Mouse (Mus musculus): Measurements from ENCODE around the gene Tnnt1.
"Not testable (repeated sequence)": the region's sequence is repeated elsewhere in the genome, so short reads cannot be mapped to it uniquely, and the experiment has no call there.

The Tnnt1 gene

GRCm38 (mm10) chr7:4516332-4517050, at the start of gene Tnnt1:
Tnnt1 (minus strand) TSS chr7:4516382.
- DNase-seq: no peak

- no peak for DNase-seq
These were observed 46.5 kb upstream of the Tnnt1 start for GRCm38 (mm10) chr7:4562660-4563059.

DNA sequence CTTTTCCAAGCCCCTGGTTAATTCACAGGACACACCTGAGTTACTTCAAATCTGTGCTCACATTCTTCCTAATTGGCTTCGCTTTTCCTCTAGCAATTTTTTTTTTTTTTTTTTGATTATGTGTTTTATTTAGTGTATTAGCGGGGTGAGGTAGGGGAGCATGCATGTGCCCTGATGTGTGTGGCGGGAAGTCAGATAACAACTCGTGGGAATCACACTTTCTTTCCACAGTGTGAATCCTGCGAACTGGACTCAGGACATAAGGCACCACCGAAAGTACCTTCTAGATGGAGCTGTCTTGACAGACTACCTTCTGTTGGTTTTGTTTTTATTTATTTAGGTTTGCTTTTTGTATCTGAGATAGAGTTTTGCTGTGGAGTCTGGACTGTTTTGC, 41.0 kb upstream of the Tnnt1 start:
- no peak for DNase-seq

GRCm38 (mm10) chr7:4556256-4557166, 40.3 kb upstream of the Tnnt1 start:
- peak; percentile 83 for DNase-seq

DNA sequence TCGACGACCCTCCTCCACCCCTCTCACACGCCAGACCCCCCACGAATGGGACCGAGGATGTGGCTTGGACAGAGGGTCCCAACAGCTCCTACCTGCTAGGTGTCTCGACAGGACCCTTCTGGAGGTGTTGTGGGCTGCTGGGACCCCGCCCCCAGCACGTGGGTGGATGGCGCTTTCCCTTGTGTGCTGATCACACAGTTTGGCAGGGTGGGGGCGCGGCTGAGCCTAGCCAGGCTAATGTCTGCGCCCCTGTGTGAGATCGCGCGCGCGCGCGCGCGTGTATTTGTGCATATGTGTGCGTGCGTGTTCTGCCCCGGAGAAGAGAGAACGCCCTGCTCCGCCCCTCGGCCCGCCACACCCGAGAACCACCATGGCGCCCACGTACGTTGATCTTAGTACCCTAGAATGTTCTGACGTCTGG, 31.0 kb upstream of the Tnnt1 start, which contains the start of gene Syt5:
TSS of gene Syt5 (minus strand) at position 321 of the 421 bp plus-strand sequence.
- DNase-seq: peak; percentile 78

DNA sequence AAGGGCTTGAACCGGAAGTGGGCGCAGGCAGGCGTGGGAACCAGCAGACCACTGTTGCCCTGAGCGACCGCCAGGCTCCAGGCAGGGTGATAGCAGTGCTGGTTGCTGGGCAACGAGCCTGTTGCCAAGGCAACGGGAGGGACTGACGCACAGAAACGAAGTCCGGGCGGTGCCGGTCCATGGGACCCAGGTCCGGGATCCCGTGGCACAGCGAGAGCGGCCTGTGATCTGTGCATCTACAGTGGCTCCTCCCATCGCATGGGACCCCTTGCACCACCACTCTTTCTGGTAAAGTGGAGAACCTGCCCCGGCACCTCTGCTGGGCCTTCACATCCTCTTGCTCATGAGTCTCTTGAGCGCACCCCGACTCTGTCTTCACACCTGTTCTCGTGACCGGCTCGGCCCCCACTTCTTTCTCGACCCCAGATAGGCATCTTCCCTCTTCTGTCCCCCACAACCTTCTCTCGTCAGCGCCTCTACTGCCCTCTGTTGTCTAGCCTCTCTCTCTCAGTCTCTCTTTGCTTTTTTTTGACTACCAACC, 30.5 kb upstream of the Tnnt1 start:
- peak; percentile 95 for DNase-seq

GRCm38 (mm10) chr7:4546050-4546449, 29.9 kb upstream of the Tnnt1 start:
- DNase-seq: peak; percentile 24

- no peak for DNase-seq
These were observed 25.8 kb upstream of the Tnnt1 start for GRCm38 (mm10) chr7:4542013-4542412.

- no peak for DNase-seq
These were observed 25.2 kb upstream of the Tnnt1 start for GRCm38 (mm10) chr7:4541344-4541743.

DNA sequence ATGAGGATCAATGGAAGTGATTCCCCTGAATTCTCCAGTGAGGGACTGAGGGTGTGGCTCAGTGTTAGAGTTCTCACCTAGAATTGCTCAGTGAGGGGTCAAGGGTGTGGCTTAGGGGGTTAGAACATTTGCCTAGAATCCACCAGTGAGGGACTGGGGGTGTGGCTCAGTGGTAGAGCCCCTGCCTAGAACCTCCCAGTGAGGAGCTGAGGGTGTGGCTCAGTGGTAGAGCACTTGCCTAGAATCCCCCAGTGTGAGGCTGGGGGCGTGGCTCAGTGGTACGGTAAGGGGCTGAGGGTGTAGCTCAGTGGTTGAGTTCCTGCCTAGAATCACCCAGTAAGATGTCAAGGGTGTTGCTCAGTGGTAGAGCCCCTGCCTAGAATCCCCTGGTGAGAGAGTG, 22.8 kb upstream of the Tnnt1 start:
- DNase-seq: no peak

DNA sequence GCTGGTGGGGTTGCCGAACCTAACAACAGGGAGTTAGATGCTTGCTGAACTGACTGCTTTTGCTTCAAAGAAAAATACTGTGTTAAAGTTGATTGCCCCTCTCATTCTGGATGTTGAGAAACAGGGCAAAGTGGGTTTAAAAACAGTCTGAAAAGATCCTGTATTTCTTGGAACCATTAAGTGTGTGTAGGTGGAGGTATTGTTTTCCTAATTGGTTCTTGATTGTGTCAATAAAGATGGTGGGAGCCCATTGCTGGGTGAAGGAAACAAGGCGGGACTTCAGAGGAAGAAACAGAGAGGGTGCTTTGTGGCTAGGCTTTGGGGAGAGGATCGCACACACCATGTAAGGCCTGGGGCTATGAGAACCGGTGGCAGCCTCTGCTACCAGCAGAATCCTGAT, 21.0 kb upstream of the Tnnt1 start:
- DNase-seq: no peak

DNA sequence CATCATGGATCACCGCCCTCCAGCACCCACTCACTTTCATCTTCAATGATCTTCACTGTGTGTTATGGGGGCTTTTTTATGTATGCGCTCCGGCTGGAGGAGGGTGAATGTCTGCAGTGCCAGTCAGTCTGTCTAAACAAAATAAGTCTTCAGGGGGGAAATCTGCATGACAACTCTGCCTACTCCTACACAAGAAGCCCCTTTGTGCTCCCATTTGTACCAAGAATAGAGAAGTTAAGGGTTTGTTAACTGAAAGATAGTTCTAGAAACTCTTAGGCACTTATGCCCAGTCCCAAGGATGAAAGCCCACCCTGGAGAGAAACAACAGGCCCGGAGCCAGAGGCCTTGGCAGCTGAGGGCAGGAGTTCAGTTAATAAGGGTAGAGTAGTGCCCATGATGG, 20.2 kb upstream of the Tnnt1 start:
- DNase-seq: no peak

DNA sequence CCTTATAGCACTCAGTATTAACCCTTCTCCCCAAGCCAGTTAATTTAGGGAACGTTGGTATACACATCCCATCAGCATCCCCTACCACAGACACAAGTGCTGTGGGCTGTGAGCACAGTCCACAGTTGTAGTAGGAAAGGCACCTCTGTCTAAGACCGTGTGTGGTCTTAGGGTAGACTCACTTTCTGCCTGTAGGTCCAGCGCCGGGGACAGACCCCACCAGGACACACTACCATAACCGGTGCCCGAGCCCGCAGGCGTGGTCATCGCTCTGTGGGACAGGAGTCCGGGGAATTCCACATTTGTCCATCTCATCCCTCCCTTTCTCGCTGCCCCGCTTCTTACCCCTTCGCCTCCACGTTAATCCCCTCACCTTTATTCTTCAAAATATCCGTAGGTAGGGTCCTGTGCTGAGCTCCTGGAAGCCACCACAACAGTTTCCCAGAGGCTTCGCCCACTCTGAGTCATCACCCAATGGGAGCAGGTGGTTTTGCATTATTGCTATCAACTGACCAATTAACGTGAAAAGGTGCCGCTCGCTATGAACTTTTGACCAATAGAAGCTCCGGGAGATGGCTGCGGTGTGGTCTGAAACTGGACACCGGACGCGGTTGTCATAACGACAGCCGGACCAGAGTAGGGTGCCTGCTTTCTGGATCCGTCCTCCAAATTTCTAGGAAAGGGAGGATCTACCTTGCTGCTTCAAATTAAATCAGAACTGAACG, 16.0 kb upstream of the Tnnt1 start, which contains the start of gene Dnaaf3:
TSS of gene Dnaaf3 (minus strand) at position 449 of the 725 bp plus-strand sequence.
- no peak for DNase-seq

GRCm38 (mm10) chr7:4530166-4530565, 14.0 kb upstream of the Tnnt1 start:
- not testable (repeated sequence) for DNase-seq

DNA sequence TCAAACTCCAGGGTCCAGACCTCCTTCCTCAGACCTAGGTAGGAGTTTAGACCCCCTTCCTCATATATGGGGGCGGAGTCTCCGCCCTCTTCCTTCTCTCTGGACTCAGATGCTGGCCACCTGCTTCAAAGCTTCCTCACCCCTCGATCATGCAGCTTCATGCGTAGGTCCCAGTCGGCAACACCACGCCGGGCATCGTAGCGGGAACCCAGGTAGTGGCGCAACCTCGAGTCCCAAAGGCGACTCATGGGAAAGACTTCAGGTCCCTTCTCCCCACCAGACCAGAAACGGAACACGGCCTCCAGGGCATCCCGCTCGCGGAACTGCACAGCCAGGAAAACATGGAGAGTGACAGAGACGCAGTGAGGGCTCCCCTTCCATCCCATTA, 11.1 kb upstream of the Tnnt1 start:
- no peak for DNase-seq

DNA sequence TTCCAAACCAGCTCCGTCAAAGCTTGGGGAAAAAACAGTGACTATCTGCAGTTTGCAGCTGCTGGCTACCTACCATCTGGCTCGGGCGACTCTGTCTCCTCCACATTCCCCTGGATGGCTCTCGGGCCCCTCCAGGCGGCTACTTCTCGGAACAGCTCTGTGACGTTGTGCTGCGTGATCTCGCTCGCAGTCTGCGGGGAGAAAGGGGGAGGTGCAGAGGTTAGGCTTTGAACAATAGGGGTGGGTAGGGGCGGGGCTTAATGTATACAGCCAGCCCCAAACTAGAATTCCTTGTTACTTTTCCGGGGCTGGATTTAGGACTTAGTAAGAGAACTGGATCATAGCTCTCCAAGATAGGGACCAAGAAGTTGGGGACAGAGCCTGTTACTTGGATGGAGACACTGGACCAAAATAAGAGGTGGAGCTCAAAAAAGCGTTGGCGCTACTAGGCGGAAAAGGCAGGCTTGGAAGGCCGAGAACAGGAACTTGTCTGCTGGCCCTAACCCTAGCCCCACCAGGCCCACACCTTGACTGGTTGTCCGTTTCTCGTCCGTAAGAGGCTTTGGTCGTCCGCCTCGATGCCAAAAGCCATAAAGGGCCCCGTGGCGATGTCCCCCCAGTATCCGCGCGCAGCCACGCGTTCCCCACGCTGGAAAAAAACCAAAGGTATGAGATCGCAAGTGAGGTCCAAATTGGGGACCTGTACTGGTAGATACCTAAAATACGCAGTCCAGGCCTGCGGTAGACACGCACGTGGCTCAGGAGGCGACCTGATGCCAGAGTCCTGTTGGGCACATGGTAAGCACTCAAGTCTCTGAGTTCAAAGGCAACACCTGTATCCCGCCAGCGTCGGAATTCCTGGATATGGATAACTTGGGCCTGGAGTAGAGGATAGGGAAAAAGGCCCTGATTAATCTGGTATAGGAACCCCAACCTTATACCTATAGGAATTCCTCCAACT, 10.4 kb upstream of the Tnnt1 start:
- peak; percentile 77 for DNase-seq

GRCm38 (mm10) chr7:4524212-4524922, 8.2 kb upstream of the Tnnt1 start, which contains the start of gene Tnni3:
Tnni3 (minus strand) TSS chr7:4524229.
- DNase-seq: not testable (repeated sequence)

- no peak for DNase-seq
These were observed 7.3 kb upstream of the Tnnt1 start for GRCm38 (mm10) chr7:4523205-4524130.

DNA sequence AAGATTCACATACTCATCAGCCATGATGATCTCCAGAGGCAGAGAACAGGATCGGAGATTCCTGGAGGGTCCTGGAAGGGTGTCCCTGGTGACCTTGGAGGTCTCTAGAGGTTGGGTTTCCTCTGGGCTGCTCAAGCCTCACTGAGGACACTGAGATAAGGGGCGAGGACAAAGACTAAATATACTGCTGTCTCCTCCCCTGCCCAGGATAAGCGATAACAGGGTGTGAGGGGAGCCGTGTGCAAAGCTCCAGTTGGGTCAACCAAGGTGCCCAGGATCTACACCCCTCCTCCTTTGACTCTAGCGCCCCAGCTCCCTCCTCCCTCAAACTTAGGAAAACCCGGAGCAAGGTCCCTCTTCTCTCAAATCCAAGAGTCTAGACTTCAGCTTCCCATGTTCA, 6.1 kb upstream of the Tnnt1 start:
- no peak for DNase-seq
